Mouse (Mus musculus) heart, postnatal 25 days (tissue): ENCODE data around the gene Abcg2. TPM values are rescaled to one million over a fixed set of nuclear protein-coding genes. Genes with fewer than 3 reads are reported as not detected.
"Not testable (repeated sequence)": the region's sequence is repeated elsewhere in the genome, so short reads cannot be mapped to it uniquely, and the experiment has no call there.

Source experiments
- DNase-seq: peaks from one replicate; pipeline ENCODE4 v3.0.0; 2022; ENCODE audit warnings: low spot score
- intact Hi-C: fragments of 180-260 bp; cut with DNase I; formaldehyde crosslinking; loops from one replicate; pipeline ENCODE4 v1.15.1; 2025
- total RNA-seq, 2 experiments: library from RNA; stranded (reverse); gene quantifications; 2 replicates each; pipeline ENCODE4 v1.2.3; 2021

The Abcg2 gene
- total RNA-seq, result 10 to 100 TPM; 23.9 to 30.4 TPM

- intact Hi-C loops, DNase-seq: not testable (repeated sequence)
Observed at GRCm38 (mm10) chr6:58584223-58584622, at the start of gene Abcg2. Abcg2 (plus strand) TSS chr6:58584523.

DNA sequence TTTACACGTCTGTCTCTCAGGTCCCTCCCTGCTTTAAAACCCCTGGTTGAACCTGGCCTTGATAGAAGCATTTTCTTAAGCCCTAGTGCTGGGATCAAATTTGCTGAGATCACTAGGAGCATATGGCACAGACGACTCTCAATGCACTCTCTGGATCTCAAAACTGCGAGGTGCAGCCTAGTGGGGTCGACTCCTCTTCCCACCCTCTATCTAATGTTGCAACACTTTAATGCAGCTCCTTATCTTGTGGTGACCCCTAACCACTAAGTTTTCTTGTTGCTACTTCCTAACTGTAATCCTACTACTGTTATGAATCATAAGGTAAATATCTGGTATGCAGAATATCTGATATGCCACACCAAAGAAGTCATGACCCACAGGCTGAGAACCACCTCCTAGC lies 44.1 kb upstream of the Abcg2 start:
- intact Hi-C loops, DNase-seq: not testable (repeated sequence)

DNA sequence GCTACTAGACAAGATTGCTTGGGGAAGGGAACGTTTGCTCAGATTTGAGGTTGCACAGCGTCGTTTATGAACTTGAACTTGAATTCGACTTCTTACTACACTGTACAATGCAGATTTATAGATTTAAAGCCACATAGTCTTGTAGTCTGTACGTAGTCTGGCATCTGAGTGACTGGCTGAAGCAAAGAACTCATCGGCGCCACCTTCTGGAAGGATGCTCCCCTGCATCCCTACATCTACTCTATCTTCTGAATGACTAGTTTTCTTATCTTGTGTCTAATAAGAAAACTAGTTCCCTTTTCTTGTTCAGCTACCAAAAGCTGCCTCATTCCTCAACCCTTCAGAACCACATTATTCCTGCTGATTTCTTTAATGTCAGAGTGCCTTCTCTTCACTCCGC lies 41.5 kb upstream of the Abcg2 start:
- DNase-seq, intact Hi-C loops: not testable (repeated sequence)

- intact Hi-C loops, result loop anchor here (5.0 kb wide), 1 partner anchor 52 kb away; no protein-coding TSS in a partner anchor
- not testable (repeated sequence) for DNase-seq
Observed at GRCm38 (mm10) chr6:58544971-58545370, 39.4 kb upstream of the Abcg2 start.

- DNase-seq, result not testable (repeated sequence)
- intact Hi-C loops, result loop anchor here (5.0 kb wide), 1 partner anchor 51 kb away; no protein-coding TSS in a partner anchor
Observed at GRCm38 (mm10) chr6:58546050-58546449, 38.3 kb upstream of the Abcg2 start.

DNA sequence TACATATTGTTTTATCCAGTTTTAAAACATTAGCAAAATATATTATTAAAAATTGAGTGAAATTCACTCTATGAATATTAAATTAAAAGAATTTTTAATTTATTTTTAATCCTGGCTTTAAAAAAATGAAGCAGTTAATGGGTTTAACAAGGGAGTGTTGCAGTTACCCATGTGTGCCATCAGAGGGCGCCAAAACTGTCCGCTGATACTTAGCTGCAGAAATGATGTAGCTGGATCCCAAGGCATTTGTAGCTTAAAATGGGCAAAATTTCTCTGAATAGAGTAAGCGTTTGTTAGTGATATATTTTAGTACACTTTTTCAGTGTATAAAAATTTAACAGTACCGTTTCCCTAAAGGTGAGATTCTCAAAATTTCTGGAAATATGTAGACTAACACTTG lies 37.5 kb upstream of the Abcg2 start:
- no peak for DNase-seq
- intact Hi-C loops, result loop anchor here (1.0 to 5.0 kb wide), 2 partner anchors 50 to 225 kb away; no protein-coding TSS in a partner anchor

DNA sequence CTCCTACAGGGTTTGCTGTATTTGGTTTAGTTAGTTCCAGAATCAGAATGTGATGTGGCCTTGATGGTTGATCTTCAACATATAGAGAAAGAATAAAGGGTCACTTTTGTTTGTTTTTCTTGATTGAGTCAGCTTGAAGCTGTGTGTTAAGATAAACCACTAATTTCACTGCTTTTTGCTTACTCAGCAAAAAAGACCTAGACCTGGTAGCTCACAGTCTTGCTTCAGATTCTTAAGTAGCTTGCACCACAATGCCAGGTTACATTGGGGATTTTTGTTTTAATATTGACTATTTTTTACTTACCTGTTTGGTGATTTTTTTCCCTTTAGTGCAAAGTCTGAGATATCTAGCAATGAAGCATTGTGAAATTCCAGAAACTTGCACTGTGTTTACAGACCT lies 30.5 kb upstream of the Abcg2 start:
- intact Hi-C loops, DNase-seq: not testable (repeated sequence)

DNA sequence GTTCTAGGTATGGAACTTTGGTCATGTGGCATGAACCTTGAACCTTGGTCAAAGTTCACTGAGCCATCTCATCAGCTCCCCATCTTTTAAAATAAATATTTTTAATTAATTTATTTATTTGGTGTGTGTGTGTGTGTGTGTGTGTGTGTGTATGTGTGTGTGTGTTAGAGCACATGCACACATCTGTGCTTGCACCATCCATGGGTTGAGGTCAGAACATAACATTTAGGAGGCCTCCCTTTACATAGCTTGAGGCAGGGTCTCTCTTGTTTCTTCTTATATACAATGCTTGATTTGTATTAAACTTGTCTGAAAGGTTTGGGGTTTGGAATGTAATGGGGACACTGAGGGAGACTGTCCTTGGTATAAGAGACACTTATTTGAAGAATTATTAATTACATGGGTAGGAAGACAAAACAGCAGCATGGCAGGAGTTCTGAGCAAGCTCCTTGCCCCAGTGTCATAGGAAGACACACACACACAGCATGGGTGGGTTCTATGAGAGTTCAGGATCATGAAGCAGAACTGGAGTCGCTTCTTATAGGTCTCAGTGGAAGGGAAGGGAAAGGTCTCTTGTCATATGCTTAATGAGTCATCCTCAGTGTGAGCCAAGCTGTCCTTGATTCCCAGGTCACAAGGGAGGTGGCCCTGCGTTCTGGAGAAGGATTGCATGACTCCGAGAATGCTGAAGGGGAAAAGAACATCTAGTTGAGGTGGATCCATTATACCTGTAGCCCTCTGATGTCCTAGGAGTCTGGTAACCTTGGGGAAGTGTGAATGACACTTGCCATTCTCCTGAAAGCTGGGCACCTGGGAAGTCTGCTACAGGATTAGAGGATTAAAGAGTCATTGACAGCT lies 9.9 kb downstream of the Abcg2 start:
- intact Hi-C loops, DNase-seq: not testable (repeated sequence)

DNA sequence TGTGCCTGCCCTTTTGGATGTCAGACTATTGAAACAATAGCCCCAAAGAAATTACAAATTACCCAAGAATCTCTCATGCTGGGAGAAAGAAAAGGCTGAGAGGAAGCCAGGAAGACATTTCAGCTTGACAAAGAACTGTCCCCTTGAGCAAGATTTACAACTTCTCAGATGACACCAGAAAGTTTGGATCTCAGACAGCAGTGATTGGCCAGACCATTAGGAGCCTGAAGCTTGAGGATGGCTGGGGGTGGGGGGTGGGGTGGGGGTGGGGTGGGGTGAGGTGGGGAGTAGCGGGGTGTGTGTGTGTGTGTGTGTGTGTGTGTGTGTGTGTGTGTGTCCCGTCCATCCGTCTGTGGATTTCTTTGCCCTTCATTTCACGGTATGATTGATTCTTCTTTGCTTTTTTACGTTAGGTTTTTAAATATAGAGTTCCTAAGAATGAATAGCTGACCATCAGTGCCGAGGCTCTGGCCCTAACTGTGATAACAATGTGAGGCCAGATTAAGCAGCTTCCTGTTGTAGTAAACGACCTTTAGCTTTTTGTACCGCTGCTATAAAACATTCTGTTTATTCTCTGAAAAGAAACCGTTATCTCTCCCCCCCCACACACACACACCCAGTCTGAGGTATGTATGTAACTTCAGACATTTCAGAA lies 11.4 kb downstream of the Abcg2 start:
- DNase-seq, result not testable (repeated sequence)
- intact Hi-C loops, result loop anchor here (5.0 kb wide), 1 partner anchor 48 kb away; no protein-coding TSS in a partner anchor

GRCm38 (mm10) chr6:58596294-58596653 lies 12.0 kb downstream of the Abcg2 start:
- intact Hi-C loops, result loop anchor here (5.0 kb wide), 1 partner anchor 49 kb away; no protein-coding TSS in a partner anchor
- no peak for DNase-seq

- intact Hi-C loops, result loop anchor here (5.0 kb wide), 1 partner anchor 580 kb away; no protein-coding TSS in a partner anchor
- not testable (repeated sequence) for DNase-seq
Observed at GRCm38 (mm10) chr6:58602119-58602518, 17.8 kb downstream of the Abcg2 start.

DNA sequence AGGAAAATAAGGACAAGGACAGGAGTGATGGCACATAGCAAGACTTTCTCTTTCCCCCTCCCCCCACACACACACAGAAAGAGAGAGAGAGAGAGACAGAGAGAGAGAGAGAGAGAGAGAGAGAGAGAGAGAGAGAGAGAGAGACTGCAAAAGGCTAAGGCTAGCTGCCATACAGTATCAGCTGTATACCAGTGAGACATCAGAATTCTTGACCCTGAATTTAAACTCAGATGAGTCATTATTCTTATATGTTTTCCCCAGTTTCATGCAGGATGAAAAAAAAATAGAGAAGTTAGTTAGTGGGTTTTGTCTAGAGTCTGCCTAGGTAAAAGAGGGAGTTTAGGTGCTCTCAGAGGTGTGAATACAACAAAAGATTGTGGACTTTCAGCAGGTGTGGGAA lies 18.7 kb downstream of the Abcg2 start:
- DNase-seq, result not testable (repeated sequence)
- intact Hi-C loops, result loop anchor here (5.0 kb wide), 1 partner anchor 579 kb away; no protein-coding TSS in a partner anchor

DNA sequence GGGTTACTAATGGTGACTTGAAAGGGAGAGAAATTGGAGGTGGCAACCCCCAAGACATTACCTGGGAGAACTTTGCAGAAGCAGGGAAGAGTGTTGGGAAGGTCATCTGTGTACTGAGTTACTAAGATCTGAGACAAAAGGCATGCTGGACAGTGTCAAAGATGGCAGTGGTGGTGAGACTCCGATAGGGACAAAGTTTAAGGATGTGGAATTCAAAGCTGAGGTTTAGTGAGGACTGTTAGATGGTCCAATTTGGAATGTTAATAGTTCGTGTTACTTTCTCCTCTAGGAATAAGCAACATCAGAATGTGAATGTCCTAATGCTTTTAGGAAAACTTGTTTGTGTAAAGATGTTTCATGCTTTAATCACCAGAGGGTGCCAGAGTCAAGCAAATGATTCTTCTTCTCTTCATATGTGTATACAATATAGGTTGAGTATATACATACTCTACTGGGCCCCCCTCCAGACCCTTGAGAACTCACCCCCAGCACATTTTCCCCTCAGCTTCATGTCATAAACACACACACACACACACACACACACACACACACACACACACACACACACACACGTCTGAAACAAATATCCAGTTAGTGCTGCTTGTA lies 19.3 kb downstream of the Abcg2 start:
- intact Hi-C loops, result loop anchor here (1.0 to 5.0 kb wide), 2 partner anchors 167 to 579 kb away; no protein-coding TSS in a partner anchor
- DNase-seq, result not testable (repeated sequence)

- peak; percentile 12 for DNase-seq
- intact Hi-C loops, result loop anchor here (5.0 kb wide), 1 partner anchor 36 kb away; no protein-coding TSS in a partner anchor
Observed at GRCm38 (mm10) chr6:58606642-58607041, 22.3 kb downstream of the Abcg2 start.

DNA sequence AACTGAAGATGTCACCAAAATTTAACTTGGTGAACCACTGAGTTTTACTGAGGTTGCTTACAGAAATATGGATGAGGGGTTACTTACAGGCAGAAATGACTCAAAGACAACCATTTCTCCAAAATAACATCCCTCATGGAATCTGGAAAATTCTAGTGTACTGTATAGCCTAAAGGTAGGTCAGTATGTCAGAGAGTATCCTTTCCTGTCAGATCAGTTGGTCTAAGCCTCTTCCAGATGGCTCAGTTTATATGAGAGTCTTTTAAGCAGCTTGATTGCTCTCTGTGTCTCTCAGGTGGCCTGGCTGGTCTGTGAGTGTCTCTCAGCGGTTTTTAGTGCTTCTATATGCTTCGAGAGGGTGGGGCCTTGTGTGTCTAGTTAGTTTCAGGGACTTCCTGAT lies 24.1 kb downstream of the Abcg2 start:
- no peak for DNase-seq
- intact Hi-C loops, result loop anchor here (5.0 kb wide), 1 partner anchor 34 kb away; no protein-coding TSS in a partner anchor

DNA sequence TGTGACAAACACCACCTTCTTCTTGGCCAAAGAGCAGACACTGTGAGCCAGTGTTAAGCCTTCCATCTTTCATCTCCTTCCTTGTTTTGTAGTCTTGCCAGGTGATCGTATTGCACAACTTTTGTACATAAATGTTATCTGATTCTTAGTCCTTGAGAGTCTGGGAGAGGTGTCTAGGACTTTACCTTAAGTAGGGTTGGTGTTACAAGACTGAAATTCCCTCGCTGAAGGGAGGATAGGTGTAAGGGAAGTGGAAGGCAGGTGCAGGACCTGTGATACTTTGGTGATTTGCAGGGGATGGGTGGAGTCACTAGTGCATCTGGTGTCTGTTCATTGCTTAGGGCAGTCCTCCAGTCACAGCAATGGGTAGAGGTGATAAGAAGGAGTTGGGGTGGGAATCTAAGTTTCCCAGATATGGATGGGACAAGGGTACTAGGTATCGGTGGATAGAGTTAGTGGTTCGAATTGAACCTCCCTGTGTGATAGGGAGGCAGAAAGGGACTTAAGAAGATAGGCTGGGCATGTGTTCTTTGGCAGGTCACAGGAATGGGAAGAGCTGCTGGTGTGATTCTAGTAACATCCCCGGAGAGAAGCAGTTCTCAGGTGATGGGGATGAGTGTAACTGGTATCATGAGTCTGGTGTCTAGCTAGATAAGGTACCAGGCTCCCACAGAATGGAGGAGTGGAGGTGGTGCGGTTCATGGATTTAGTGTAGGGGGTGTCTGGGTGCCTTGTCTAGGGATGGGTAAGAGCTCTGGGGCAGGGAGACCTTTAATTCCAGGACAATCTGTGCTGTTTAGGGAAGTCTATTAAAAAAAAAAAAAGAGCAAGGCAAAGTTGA lies 25.8 kb downstream of the Abcg2 start:
- no peak for DNase-seq
- intact Hi-C loops, result loop anchor here (5.0 kb wide), 1 partner anchor 32 kb away; no protein-coding TSS in a partner anchor

- intact Hi-C loops, result no loop called here
- DNase-seq, result no peak
Observed at GRCm38 (mm10) chr6:58610760-58611654, 26.7 kb downstream of the Abcg2 start.

DNA sequence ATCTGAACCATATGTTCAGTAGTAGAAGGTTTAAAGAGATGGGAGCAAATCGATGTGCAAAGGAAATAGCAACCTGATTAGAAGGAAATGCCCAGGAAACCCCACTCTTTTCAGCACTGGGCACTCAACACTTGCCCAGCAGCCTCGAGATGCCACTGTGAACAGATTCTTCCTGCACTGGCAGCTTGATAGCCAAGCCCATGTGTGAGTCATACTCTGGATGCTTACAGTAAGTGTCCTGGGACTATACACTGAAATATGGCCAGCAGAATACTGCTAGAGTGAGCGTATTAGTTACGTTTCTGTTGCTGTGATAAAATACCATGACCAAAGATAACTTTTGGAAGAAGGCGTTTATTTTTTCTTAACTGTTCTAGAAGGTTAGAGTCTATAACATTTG lies 39.8 kb downstream of the Abcg2 start:
- DNase-seq, result no peak
- intact Hi-C loops, result loop anchor here (5.0 kb wide), 1 partner anchor 53 kb away; no protein-coding TSS in a partner anchor
